Mouse (Mus musculus) liver, adult 2 months (tissue): ENCODE measurements around the gene Timm9.

ENCODE experiments used
- CTCF ChIP-seq: fragments of 200-500 bp; IDR thresholded peaks from 2 replicates; pipeline ENCODE4 v1.5.1; 2011; ENCODE audit warnings: low read depth, low read length, control low read depth
- POLR2A ChIP-seq: fragments of 200-500 bp; IDR thresholded peaks from 2 replicates; pipeline ENCODE4 v1.6.1; 2011; ENCODE audit warnings: low read length, control low read depth; ENCODE audit not compliant: insufficient read depth; ENCODE audit errors: extremely low read depth

- TF ChIP-seq CTCF: no peak
- TF ChIP-seq POLR2A: no peak
Observed at GRCm38 (mm10) chr12:71148801-71149200, 12.3 kb upstream of the Timm9 start.
